Mouse (Mus musculus) heart, postnatal 0 days (tissue): ENCODE data around the gene Galnt10. TPM values are rescaled to one million over a fixed set of nuclear protein-coding genes. Genes with fewer than 3 reads are reported as not detected.

Experiments used
- ATAC-seq: fragments of 200-750 bp; cut with Nextera tagmentation; 2 replicates; pipeline ENCODE4 v1.8.0; 2017; ENCODE audit warnings: low read depth, moderate number of reproducible peaks, moderate library complexity; ENCODE audit not compliant: insufficient read depth
- DNase-seq: peaks from one replicate; pipeline ENCODE4 v3.0.0-alpha.2; 2016; ENCODE audit warnings: low spot score
- H3K27ac ChIP-seq: fragments of 300-500 bp; sonication (generic); 2 replicates; pipeline ENCODE4 v1.5.1; 2014; ENCODE audit warnings: low read depth, mild to moderate bottlenecking
- H3K27me3 ChIP-seq: fragments of 300-500 bp; sonication (generic); 2 replicates; pipeline ENCODE4 v1.6.1; 2014; ENCODE audit warnings: low read length, mixed read lengths; ENCODE audit not compliant: control insufficient read depth, insufficient read depth
- H3K36me3 ChIP-seq: fragments of 300-500 bp; sonication (generic); replicated peaks from 2 replicates; pipeline ENCODE4 v1.6.1; 2014; ENCODE audit warnings: low read length, mixed read lengths; ENCODE audit not compliant: control insufficient read depth, insufficient read depth
- H3K4me1 ChIP-seq: fragments of 300-500 bp; sonication (generic); 2 replicates; pipeline ENCODE4 v1.6.1; 2014; ENCODE audit warnings: antibody characterized with exemption; ENCODE audit not compliant: control insufficient read depth, insufficient read depth
- H3K4me2 ChIP-seq: fragments of 300-500 bp; sonication (generic); 2 replicates; pipeline ENCODE4 v1.6.1; 2014; ENCODE audit warnings: low read depth, mild to moderate bottlenecking, low read length, moderate library complexity
- H3K4me3 ChIP-seq: fragments of 300-500 bp; sonication (generic); 2 replicates; pipeline ENCODE4 v1.5.1; 2014; ENCODE audit warnings: low read depth, low read length
- H3K9ac ChIP-seq: fragments of 300-500 bp; sonication (generic); replicated peaks from 2 replicates; pipeline ENCODE4 v1.6.1; 2014; ENCODE audit warnings: low read depth, low read length, mixed read lengths
- H3K9me3 ChIP-seq: fragments of 300-500 bp; sonication (generic); replicated peaks from 2 replicates; pipeline ENCODE4 v1.6.1; 2016; ENCODE audit warnings: low read length; ENCODE audit not compliant: control insufficient read depth
- CTCF ChIP-seq: IDR thresholded peaks from 2 replicates; pipeline ENCODE4 v1.5.1; 2016; ENCODE audit warnings: antibody characterized with exemption, control low read depth, low read depth
- EP300 ChIP-seq: IDR thresholded peaks from 2 replicates; pipeline ENCODE4 v1.6.1; 2016; ENCODE audit warnings: antibody characterized with exemption, low read depth
- WGBS: fragments of 180-500 bp; shearing (Covaris S2); extraction: QIAGEN DNeasy Blood & Tissue Kit; methylation state at CpG from one replicate; pipeline ENCODE4 v1.1.7; 2014; 5-methylcytosine and 5-hydroxymethylcytosine counted together
- polyA plus RNA-seq: library from polyadenylated mRNA; unstranded; fragments of >200 nt; fragmentation: Nextera tagmentation; extraction: Ambion mirVana; gene quantifications from 2 replicates; pipeline ENCODE4 v1.2.1, GENCODE M21; 2015
- total RNA-seq: library from RNA; depleted of rRNA; stranded (reverse); fragments of >200 nt; gene quantifications from 2 replicates; pipeline ENCODE4 v1.2.3, GENCODE M21; 2014; ENCODE audit warnings: low replicate concordance

The Galnt10 gene
- total and polyA plus RNA-seq, 2 experiments from 2014 or later, result 3.4 to 4.3 TPM

DNA sequence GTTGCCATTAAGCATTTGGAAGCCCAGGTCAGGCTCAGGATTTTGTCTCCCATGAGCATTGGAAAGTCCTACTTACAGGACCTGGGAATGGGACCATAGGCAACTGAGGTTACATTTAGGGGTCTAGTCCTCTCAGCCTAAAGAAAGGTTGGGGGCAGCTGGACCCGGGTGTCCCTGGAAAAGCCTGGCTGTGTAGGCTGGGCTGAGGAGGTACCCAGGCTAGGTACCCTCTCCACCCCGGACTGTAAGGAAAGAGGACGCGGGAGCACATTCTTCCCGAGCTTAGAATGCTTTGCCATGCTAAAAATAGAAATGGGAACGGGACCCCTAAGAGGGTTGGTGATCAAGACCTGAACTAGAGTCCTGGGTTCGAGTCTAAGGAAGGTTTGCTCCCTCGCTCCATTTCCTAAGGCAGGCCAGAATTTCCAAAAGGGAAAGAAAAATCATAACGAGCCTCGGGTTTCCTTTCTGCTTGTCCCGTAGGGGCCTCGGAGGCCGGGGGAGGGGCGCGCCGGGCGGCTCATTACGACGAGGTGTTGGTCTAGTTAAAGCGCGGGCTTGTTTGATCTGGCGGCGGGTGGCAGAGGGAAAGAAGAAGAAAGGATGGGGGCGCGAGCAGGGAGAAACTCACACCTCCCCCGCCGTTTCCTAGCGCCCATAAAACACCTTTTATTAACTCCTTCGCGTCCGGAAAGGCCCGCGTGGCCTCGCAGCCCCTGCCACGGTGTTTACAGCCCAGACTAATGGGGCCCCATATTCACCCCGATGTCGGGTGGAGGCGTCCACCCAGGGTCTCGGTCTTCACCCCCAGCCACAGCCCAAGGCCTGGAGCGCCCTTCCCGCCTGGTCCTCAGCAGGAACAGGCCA, 182.0 kb downstream of the Galnt10 start:
- TF ChIP-seq CTCF, result no peak
- no peak for TF ChIP-seq EP300
- ATAC-seq, result no peak
- Histone ChIP-seq H3K27me3 (peaks cover 59% of the 10 kb centered on the region), H3K4me1 (peaks cover 14% of the 10 kb centered on the region), H3K27ac (no peak overlapping the region), H3K9ac (peak overlapping the region; percentile 22; the same call in 1 of the 2 replicates), H3K4me3 (peak overlapping the region; percentile 44), H3K36me3 (no peaks in the 10 kb centered on the region), H3K4me2 (peak overlapping the region; percentile 69), H3K9me3 (no peaks in the 10 kb centered on the region)
- no peak for DNase-seq
- 3% methylated on average over 41 of the region's 41 CpGs for WGBS

DNA sequence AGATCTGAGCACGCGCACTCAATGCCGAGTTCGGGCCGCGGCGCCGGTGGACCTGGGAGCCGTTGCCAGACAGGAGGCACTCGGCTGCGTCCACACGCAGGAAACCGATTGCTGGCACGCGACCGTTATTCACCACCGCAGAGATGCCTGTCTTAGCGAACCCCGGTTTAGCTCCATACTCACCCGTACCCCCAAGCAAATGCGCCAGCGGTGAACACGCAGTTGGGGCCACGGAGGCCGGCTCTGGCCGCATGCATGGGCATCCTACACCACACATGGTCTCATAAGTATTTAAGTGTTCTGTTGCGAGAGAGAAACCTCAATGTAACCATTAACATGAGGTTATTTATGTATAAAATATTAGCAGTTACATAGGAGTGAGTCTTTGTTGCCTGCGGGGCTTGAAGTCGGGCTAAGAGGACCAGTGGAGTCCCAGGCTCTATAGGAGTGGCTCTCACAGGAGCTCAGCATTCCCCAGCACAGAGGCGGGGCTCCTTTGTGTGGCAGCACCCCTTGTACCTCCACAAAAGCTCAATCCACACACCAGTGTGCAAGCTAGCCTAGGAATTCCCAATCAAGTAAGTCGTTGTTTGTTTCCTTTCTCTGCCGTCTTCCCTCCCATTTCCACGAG, 182.8 kb downstream of the Galnt10 start:
- Histone ChIP-seq H3K4me3 (peak overlapping the region; percentile 44), H3K9ac (peak overlapping the region; percentile 22; the same call in 1 of the 2 replicates), H3K4me2 (peak overlapping the region; percentile 69), H3K36me3 (no peaks in the 10 kb centered on the region), H3K27me3 (peaks cover 66% of the 10 kb centered on the region), H3K4me1 (peaks cover 14% of the 10 kb centered on the region), H3K27ac (no peak overlapping the region), H3K9me3 (no peaks in the 10 kb centered on the region)
- no peak for DNase-seq
- no peak for ATAC-seq
- TF ChIP-seq EP300, result no peak
- 7% methylated on average over 33 of the region's 33 CpGs for WGBS

DNA sequence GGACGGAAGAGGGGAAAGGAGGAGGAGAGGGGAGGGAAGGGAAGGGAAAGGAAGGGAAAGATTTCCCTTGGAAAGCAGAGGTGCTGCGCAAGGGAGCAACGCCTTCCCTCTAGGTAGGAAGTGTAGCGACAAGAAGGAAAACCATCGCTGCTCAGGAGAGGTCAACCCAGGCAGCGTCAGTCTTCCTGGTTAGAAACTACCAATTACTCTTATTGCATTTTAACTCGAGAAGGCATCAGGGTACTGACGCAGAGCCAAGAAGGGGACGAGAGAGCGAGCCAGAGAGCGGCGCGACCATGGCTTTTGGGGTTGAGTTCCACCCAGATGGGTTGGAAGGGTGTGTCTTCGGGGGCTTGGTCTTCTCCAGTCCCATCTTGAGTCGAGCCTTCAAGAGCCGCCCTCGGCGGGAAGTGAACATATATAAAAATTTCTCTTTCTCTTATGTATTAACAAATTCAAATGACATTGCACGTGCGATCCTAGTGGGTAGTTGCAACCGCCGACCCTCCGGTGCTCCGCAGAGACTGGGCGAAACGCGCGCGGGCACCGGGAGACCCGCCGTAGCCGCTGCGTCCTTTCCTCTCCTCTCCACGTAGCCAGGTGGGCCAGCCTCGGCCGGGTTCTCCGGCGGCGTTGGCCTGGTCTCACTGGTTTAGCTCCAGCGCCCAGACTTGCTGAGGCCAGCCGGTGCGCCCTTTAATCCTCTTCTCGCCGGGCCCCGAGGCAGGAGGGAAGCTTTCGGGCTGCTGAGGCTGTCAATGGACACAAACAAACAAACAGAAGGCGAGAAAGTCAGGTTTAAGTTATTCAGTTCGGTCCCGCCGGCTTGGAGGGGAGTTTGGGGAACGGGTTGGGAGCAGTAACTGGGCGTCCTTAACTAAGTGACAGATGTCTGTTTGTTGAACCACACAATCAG, 184.0 kb downstream of the Galnt10 start:
- Histone ChIP-seq H3K36me3 (no peaks in the 10 kb centered on the region), H3K27ac (no peak overlapping the region), H3K4me1 (peaks cover 14% of the 10 kb centered on the region), H3K27me3 (peaks cover 78% of the 10 kb centered on the region), H3K9me3 (no peaks in the 10 kb centered on the region), H3K4me2 (peak overlapping the region; percentile 48), H3K4me3 (peak overlapping the region; percentile 37), H3K9ac (no peak overlapping the region; the same call in 1 of the 2 replicates)
- DNase-seq (no peak), ATAC-seq (no peak)
- TF ChIP-seq EP300, result no peak
- no peak for TF ChIP-seq CTCF
- WGBS, result 21% methylated on average over 53 of the region's 53 CpGs

DNA sequence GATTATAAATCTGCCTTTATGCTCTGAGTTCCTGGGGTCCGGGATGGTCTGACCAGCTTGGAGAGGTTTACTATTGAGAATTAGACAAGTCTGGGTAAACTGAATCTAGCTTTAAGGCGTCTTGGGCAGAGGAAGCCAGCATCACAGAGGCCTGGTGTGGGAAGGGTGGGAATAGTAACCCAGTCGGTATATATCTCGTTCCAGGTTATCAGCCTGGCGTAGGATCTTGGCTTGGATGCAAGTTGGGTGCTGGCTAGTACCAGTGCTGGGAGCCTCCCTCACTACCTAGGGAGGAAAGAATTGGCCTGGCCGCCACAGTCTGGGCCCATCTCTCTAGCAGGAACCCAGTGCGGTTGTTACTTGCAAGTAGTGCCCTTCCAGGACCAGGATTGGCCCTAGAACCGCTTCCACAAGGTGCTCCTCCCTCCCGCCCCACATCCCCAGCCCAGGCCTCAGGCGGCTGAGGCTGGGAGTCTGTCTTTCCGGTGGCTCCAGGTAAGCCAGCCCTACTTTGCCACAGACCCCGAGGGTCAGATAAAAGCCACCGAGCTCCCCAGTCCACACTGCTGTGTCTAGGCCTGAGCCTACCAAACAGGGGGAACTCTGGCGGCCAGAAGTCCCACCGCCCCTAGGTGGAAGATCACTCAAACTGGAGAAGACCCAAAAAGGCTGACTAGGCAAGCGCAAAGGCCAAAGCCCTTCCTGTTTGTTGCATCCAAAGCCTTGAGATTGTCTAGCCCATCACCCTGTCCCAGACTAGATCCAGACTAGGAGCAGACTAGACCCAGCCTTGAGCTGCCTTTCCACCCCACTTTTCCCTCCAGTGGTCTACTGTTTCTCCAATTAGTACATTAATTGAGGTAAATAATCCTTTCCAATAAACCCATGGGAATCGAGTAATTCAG, 184.9 kb downstream of the Galnt10 start:
- 49% methylated on average over 16 of the region's 17 CpGs for whole genome bisulfite sequencing
- peak overlapping the region; percentile 37 for H3K4me3 ChIP-seq
- TF ChIP-seq EP300, result no peak
- no peak for TF ChIP-seq CTCF
- H3K27me3 ChIP-seq, result peaks cover 85% of the 10 kb centered on the region
- no peak for DNase-seq
- no peak overlapping the region for H3K9ac ChIP-seq
- peak overlapping the region; percentile 48 for H3K4me2 ChIP-seq
- peak overlapping the region; percentile 16; the same call in 1 of the 2 replicates for H3K27ac ChIP-seq
- no peaks in the 10 kb centered on the region for H3K9me3 ChIP-seq
- peaks cover 14% of the 10 kb centered on the region for H3K4me1 ChIP-seq
- ATAC-seq, result no peak
- no peaks in the 10 kb centered on the region for H3K36me3 ChIP-seq
